Mouse (Mus musculus): ENCODE results near the gene Cage1.

Cage1 gene

DNA sequence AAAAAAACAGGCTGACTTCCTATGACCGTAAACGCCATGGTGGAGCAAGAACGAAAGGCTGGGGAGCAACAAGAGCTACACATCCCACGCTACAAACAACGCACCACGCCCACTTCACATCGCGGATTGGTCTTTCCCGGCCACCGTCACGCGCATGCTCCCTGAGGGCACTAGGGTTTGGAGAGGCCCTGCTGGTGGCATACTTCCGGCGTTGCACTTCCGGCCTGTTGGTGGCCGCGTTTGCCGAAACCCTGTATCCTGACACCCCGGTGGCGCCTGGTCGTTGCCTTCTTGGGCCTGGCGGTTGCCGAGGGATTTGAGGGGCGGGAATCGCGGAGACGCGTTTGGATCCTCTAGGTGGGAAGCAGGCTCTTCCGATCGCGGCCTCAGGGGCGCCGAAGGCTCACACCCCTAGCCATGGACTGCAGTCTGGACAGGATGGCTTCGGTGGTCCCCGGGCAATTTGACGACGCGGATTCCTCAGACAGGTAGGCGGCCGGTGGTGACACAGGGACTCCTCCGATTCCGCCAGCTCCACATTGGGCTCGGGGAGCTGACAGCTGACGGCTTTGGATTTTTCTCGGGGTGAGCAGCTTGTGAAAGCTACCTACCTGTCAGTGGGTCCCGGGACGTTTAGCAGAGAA lies at the start of gene Cage1:
Gene Cage1 (minus strand): TSS at position 26 of the 644 bp plus-strand sequence.
- peak; percentile 95 to 96 for DNase-seq (ENCODE audit: low spot score in 2 of 2)

DNA sequence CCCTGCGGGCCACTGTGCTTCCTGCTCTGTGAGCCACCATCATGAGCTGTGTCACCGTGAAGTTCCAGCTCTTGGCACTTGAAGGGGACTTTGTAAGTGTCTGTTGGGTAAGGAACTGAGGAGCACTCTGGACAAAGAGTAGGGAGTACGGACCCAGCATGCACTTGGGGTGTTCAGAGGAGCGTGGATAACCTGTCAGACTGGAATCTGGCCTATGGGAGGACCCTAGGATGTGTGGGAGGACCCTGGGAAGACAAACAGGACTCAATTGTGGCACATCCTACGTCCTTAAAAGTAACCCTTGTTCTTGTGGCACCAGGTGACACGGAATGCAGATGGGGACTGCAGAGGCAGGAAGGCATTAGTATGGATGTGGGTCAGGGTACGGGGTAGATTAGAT lies 44.3 kb upstream of the Cage1 start:
- no peak for DNase-seq (ENCODE audit: low spot score in 2 of 2)

DNA sequence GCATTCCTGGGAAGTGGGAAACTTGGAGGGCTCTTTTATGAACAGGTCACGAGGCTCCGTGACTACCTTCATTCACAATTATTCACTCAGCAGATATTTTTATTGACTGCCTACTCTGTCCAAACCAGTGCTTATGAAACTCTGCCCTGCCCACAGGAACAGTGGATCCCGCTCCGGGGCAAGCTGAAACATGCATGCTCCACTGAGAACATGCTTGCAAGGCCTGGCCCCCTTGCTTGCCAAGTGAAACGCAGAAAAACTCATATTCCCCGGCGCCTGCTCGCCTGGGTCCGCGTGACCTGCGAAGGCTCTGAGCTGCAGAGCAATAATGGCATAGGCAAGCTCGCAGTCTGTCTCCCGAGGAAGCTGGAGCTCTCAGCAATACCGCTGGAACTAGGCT lies 43.9 kb upstream of the Cage1 start:
- peak in 1 of 2 experiments; percentile 49 for DNase-seq (ENCODE audit: low spot score in 2 of 2)

DNA sequence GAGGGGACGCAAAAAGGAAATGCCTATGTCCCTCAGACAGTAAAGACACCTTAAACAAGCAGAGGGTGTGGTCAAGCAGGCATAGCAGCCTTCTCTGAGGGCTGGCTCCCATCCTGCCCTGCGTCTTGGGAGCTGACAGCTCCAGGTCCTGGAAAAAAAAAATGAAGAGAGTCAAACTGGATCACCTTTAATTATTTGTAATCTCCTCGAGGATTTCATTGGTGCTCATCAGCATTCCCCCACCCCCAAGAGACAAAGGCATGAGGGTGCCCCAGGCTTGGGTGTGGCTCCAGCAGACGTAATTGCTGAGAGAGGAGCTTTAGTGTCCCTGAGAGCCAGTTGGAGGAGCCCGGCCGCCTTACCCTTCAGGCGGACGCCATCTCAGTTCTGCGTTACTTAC lies 43.1 kb upstream of the Cage1 start:
- no peak for DNase-seq (ENCODE audit: low spot score in 2 of 2)

DNA sequence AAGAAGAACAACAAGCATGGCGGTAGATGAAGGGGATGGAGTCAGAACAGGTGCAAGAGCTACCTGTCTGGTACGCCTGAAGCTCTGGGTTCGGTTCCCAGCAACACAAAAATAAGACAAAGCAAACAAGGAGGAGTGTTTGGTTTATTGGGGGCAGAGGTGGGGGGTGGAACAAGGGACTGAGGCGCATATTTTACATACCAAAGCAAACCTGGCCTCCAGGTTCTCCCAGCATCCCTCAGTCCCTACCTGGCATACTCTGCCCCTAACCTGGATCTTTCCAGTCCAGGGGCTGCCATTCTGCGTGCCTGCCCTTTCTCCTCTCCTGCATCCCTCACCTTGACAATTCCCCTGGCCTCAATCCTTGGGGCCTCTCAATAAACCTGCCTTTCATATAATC lies 42.5 kb upstream of the Cage1 start:
- DNase-seq (ENCODE audit: low spot score in 2 of 2), result no peak

DNA sequence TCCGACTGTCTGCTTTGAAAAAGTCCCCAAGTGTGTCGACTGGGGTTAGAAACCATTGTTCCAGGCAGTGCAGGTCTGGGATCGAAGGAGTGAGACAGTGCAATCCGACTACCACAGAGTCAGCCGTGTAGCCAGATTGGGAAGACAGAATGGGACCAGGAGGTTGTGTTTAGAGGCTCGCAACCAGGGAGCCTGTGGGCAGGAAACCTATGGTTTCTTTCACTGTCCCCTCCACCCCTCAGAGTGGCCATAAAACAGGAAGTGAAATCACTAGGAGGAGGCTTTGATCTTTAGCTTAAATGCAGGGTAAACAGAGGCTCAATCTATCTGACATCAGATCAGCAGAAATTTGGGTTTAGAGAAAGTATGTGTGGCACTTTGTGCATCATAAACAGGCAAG lies 42.0 kb upstream of the Cage1 start:
- no peak for DNase-seq (ENCODE audit: low spot score in 2 of 2)

DNA sequence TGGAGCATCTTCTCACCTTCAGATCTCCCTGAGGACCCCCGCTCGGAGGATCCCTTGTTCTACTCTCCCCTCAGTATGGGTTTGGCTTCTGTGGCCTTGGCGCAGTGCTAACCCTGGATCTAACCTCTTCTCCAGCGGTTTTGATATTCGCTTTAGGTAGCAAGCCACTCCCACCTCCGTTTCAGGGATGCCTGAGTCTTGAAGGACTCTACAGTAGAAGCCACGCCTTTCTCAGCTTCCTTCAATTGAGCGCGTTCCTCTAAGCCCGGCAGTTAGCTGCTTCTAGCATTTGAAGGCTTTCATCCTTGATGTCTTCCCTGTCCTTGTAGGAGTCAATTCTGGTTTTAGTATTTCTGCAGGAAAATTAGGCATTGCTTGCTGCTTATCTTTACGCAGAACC lies 40.2 kb upstream of the Cage1 start:
- no peak for DNase-seq (ENCODE audit: low spot score in 2 of 2)

DNA sequence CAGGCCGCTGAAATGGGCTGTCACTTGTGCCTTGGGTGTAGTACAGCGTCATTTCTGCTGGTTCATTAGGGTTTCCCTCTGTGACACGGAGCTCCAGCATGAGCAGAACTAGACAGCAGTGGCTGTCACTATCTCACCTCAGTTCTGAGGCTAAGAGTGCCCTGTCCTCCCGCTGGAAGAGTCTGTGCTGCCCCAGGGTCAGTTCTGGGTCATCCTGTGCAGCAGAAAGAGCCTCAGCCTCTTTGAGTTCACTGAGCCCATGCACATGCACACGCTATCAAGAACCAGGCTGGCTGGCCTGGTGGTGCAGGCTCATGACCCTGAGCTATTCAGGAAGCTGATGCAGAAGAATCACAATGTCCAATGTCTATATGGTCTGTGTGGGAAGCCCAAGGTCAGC lies 37.5 kb upstream of the Cage1 start:
- DNase-seq (ENCODE audit: low spot score in 2 of 2), result no peak

DNA sequence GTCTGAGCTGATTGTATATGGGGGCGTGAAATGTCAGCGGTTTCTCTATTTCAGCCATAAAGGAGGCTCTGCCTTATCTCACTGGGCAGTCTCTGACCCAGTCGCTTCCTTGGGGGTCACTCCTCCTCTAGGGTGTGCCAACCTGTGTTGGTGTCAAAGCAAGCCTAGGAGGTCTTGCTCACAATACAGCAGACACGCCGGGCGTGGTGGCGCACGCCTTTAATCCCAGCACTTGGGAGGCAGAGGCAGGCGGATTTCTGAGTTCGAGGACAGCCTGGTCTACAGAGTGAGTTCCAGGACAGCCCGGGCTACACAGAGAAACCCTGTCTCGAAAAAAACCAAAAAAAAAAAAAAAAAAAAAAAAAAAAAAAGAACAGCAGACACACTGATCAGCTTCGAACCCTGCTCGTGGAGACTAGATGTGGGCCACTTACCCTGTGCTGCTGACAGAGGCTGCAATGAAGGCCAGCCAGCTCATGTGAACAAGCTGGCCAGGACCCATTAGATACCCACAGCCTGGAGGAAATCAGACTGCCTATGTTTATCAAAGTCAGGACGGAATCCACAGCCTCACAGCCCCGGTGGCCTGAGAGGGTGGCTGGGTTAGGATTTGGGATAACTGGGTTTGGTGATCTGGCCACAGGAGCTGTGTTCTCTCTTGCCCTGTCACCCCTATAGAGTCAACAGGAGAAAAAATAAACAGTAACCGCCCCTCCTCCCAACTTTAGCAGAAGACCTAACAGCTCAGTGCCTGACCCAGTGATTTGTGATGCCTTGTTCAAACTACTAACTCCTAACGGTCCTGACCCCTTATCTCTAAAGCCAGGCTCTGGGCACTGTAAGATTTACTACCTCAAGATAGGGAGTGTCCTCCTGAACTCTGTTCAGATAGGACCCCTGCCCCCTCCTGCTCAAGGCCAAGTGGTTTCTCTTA lies 36.8 kb upstream of the Cage1 start:
- no peak for DNase-seq (ENCODE audit: low spot score in 2 of 2)

DNA sequence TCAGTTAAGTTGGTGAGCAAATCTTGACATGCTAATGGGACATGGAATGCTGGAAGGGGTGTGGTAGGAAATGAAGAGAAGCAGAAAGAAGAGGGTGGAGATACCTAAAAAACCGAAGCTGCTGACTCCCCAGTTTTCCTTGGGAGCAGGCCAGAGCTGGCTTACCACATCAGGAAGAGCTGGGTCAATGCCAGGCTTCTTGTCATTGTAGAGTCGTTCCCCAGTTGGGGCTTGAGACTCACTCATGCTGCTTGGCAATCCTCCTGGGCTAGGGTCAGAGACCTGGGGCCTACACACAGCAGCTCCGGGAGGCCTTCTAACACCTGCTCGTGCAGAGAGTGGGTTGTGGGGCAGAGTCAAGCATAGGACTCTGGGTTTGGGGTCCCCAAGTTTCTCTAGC lies 34.1 kb upstream of the Cage1 start:
- DNase-seq (ENCODE audit: low spot score in 2 of 2), result no peak

DNA sequence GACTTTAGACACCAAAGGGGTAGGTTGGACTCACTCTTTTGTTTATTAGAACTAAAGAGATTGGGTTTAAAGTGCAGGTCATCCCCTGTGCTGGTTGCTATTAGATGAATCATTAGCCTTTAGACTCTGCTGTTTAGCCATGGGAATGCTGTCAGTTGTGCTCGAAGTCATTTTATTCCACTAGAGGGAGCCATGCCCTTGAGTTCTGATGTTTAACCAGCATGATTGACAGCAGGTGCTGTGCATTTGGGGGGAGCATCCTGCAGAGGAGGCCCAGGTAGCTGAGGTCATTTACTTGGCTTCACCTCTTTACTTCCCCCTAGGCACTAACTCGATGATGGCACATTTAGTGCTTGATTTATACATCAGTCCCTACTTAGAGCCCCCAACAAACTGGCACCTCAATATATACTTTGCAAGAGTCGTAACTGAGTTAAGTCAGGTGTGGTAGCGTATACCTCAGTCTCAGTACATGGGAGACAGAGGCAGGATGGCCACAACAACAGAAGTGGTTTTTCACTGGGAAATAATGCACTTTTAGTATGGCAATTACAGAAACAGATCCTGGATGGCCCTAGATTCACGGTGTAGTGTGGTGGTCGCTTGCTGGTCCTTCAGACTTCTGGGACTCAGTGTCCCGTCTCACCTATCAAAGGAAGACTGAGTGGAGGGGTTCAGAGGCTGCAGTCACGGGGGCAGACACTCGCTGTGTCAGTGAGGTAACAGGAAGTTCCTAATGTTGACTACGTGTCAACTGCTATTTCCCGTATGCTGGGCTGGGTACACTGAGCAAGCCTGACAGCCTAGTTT lies 28.2 kb upstream of the Cage1 start:
- no peak for DNase-seq (ENCODE audit: low spot score in 2 of 2)

DNA sequence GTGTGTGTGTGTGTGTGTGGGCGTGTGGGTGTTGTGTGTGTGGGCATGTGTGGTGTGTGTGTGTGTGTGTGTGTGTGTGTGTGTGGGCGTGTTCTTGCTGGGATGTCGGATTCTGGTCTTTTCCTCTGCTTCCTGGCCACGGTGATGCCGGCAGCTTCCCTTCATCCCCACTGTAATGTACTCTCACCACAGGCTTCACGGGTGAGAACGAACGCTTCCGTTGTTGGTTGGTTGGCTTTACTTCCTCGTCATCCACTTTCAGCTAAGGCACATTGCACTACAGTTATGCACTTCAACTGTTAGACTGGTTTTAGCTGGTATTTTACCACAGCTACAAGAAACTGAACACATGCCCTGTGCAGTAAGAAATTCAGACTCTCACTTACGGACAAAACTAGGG lies 25.8 kb upstream of the Cage1 start:
- DNase-seq (ENCODE audit: low spot score in 2 of 2), result no peak

DNA sequence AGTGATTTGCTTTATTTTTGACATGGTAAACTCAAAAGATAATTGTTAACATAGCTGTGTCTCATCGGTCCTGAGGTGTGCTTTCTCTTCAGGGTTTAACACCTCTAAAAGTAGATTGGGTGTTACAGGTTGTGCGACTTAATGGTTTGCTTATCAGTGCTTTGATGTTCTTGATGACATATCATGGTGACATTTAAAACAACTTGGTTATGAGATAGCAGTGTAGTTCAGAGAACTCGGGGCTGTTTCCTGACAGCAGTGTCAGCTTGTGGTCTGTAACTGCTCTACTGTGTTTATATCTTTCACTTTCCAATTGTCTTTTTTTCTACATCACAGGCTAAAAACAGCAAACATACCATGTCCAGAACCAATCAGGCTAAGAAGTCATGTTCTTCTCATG lies 13.0 kb upstream of the Cage1 start:
- no peak for DNase-seq (ENCODE audit: low spot score in 2 of 2)

DNA sequence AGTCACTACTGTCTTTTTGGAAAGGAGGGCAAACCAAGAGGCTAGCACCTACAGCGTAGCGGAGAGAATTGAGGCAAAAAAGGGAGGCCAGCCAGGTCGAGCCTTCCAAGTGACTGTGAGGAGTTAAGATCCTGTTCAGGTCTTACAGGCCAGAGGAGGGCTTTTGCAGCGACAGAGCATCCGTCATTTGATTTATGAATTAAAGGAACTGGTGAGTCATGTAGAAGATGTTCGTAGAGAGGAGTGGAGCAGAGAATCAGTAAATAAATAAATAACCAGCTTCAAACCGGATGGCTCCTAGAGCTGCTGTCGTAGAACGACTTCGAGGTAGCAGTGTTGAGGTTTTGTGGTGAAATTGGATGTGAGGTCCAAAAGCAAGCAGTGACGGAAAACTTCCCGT lies 942 bp upstream of the Cage1 start:
- no peak for DNase-seq (ENCODE audit: low spot score in 2 of 2)

DNA sequence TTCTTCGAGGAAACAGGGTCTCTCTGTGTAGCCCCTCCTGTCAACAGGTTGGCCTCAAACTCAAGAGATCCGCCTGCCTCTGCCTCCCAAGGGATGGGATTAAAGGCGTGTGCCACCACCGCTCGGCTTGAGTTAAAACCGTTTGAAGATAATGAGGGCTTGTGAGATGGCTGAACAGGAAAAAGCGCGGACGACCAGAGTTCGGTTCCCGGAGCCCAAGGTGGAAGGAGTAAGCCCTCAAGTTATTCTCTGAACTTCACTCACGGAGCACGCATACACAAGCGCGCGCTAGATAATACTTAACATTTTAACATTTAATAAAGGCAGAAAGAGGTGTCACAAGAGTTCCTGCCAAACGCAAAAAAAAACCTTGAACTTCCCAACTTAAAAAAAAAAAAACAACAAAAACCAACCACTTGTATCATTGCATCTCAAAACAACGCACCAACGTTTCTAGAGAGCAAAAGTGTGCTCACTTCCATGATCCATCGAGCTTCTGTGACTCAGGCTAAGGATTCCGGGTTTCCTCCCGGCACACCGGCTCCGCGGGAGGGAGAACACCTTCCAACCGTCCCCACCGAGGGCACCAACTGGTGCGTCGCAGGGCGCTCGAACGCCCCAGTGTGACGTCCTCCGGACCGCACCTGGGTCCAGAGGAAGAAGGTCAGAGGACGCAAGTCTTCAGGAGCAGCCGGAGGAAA lies 376 bp downstream of the Cage1 start, which contains the start of gene Riok1:
Gene Riok1 (plus strand): TSS at position 653 of the 701 bp plus-strand sequence.
- DNase-seq (ENCODE audit: low spot score in 2 of 2), result no peak

DNA sequence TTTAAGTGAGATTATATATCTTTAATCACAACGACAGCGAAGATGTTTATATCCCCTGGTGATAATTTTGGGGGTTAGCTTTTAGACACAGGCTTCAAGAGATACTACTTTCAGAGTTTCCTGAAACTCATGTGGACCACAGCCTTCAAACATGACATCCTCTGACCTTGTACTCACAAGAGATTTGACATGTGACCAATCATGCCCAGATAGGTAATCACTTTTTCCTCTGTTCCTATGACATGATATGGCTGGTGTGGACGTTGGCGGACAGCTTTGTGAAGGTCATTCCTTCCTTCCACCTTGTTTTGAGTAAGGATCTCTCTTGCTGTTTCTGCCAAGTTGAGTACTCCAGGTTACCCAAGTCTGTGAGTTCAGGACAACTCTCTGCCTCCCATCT lies 8.5 kb downstream of the Cage1 start:
- no peak for DNase-seq (ENCODE audit: low spot score in 2 of 2)

DNA sequence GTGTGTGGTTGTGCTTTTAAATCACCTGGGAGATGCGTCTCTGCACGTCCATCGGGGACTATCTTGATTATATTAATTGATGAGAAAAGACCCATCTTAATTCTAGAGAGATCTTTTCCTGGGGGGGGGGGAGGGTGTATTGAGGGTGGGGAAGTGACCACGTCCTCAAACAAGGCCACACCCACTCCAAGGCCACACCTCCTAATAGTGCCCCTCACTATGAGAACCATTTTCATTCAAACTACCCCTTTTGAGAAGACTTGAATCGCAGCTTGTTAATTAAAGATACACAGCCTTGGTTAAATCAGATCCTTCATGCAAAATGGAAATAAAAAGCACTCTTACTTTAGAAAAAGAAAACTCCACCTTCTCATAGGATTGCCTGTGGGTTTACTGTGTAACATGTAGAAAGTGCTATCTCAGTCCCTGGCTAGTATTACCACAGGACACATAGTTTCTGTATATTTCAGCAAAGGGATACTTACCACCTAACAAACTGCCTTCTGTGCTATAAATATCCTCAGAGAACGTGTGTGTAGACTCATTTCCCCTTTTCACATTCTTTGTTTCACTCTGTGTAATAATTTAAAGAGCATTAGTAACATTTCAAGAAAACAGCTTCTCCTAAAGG lies 9.1 kb downstream of the Cage1 start:
- DNase-seq (ENCODE audit: low spot score in 2 of 2), result no peak

DNA sequence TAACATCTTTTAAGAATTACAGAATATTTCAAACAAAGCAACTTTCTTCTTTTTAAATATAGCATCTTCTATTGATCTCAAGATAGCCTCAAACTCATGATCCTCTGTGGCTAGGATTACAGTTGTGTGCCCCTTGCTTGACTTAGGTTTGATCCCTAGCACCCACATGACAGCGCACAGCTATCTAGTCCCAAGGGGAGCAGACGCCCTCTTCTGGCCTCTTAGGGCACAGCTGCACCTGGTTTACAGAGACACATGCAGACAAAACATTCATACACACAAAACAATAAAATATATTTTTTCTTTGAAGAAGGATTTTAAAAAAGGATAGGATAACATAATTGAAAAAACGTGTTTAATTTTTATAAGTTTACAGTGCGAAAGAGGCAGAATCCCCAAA lies 11.0 kb downstream of the Cage1 start:
- no peak for DNase-seq (ENCODE audit: low spot score in 2 of 2)

DNA sequence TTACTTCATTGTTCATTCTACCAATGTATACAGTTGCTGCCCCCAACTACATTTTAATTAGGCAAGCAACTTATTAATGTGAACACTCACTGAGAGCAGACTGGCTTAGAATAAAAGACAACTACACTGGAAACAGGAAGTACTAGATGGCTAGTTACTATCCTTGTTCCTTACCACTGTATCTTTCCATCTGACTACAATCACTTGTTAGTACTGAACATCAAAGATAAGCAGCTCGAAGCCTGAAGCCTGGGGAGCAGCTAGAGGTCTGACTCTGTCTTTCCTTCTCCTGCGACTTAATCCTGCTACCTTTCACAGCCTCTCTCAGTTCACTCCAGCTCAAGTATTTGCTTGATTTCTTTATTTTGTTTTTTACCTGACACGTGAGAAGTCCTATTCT lies 18.1 kb downstream of the Cage1 start:
- no peak for DNase-seq (ENCODE audit: low spot score in 2 of 2)

DNA sequence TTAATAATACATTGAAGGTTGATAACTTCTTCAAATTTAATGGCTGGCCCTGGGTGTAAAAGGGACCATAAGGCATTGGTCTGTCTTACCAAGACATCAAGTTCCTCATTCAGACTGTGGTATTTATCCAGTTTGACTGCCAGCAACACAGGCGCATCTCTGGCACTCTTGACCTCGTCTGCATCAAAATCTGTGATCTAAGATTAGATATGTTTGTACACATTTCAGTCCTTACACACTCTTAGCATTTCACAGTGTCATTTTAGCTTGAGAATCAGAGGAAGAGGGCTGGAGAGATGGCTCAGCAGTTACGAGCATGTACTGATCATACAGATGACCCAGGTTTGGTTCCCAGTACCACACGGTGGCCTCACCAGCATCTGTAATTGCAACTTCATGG lies 21.3 kb downstream of the Cage1 start:
- DNase-seq (ENCODE audit: low spot score in 2 of 2), result no peak

DNA sequence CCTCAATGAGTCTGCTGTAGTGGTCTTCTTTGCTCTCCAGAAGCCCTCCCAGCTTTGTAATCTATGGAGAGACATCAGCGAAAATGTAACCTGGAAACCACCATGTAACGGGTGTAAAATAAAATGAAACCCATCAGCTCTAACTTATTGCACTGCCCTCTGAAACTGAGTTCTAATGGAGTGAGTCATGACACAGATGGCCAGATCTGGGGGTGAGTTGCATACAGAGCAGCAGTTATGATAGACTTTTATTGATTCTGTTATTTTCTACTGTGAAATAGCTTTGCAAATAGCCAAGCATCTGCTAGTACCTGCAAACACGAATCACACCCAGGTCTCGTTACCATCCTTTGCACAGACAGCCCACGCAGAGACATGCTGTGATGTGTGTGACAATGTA lies 24.4 kb downstream of the Cage1 start:
- no peak for DNase-seq (ENCODE audit: low spot score in 2 of 2)

All from urinary bladder, postnatal 4 days (tissue).